Mouse (Mus musculus) bone marrow macrophage, adult 2 months (primary cell): ENCODE measurements around the gene Arhgap23.

Experiments used
- CTCF ChIP-seq: IDR thresholded peaks from 2 replicates; pipeline ENCODE4 v1.5.1; 2012; ENCODE audit warnings: low read depth, mild to moderate bottlenecking, low read length, moderate library complexity
- POLR2A ChIP-seq: IDR thresholded peaks from 2 replicates; pipeline ENCODE4 v1.6.1; 2012; ENCODE audit warnings: mild to moderate bottlenecking, low read depth, low read length, borderline replicate concordance

DNA sequence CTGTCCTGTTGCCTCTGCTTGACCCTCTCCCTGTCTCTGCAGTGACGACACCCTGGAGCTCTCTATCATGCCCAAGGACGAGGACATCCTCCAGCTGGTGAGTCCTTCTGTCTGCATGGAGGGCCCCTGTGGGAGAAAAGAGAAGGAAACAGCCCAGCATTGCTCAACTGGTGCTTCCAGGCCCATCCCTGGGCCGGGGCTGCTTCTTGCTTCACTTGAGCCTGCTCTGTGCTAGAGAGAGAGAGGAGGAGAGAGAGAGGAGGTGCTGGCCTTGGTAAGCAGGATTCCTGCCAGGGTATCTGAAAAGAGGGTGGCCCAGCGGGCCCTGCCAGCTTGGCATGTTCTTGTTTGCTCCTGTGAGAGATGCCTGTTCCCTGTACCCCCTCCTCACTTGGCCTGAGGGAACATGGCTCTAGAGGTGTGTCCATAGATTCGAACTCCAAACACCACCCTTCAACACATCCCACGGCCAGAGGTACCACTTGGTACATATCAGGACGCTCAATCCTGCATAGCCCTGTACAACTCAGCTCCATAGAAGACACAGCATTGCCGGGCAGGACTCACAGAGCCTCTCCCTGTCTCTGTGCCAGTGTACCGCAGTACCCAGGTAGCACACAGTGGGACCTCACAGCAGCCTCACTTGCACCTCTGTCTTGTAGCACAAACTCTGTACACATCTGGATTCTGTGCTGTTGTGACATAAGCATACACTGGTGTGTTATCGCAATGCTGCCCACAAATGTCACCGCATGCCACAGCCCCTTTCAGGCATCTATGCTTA is 33.5 kb downstream of the Arhgap23 start:
- TF ChIP-seq CTCF (no peak), POLR2A (no peak)
